Mouse (Mus musculus): ENCODE data around the gene Ccdc12.

GRCm38 (mm10) chr9:110642812-110643524, 13.3 kb upstream of the Ccdc12 start:
- TF ChIP-seq POLR2A (IDR thresholded peaks at IDR 0.05; ENCODE audit: low read depth, low read length): no peak
- no peak for TF ChIP-seq CTCF (conservative IDR thresholded peaks at IDR 0.05; ENCODE audit: insufficient read depth, insufficient read length, low read depth, low read length)
